Mouse (Mus musculus): Measurements from ENCODE around the gene Grip1.

- no peak for TF ChIP-seq CTCF (IDR thresholded peaks at IDR 0.05; ENCODE audit: extremely low read depth, insufficient read length, insufficient replicate concordance, low read depth, low read length)
- no peak for TF ChIP-seq POLR2A (IDR thresholded peaks at IDR 0.05; ENCODE audit: low read depth, low read length)
These were observed 364.8 kb downstream of the Grip1 start for GRCm38 (mm10) chr10:119818381-119818780.
